Mouse (Mus musculus): Measurements from ENCODE around the gene Flt1. TPM values are rescaled to one million over a fixed set of nuclear protein-coding genes. Genes with fewer than 3 reads are reported as not detected.

The Flt1 gene
- polyA plus RNA-seq, 1 experiment from 2014 or later = 8.7 TPM

DNA sequence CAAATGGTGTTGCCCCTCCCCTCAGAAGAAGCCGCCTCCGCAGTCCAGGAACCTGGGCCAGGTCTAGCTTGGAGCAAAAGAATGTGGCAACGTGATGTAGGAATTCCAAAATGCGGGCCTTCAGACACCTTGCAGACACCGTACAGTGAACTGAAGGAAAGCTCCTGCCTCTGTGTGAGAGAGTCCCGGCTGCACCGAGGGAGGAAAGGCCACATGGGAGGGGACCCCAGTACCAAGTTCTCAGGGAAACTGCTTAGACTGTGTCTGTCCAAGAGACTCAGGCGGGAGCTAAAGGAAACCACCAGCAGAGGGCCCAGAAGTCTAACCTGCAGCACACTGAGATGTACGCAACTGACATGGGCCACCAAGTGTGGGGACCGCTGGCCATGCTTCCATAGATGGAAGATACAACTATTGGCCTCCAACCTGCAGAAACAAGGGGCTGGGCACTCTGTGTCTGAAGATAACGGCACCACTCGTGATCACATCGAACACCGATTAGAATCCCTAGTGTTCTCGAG, 9.1 kb downstream of the Flt1 start:
- no peaks in the 10 kb centered on the region for H3K9me3 ChIP-seq
- peaks cover 62% of the 10 kb centered on the region for H3K27me3 ChIP-seq (ENCODE audit: poor library complexity, severe bottlenecking)
- DNase-seq (ENCODE audit: extremely low spot score, low spot score) = no peak
- no peaks in the 10 kb centered on the region for H3K36me3 ChIP-seq (replicated peaks)
- no peaks in the 10 kb centered on the region for H3K4me1 ChIP-seq
- 73% methylated on average over 15 of the region's 15 CpGs for WGBS
- no peak overlapping the region for H3K27ac ChIP-seq
- H3K4me3 ChIP-seq = no peak overlapping the region

DNA sequence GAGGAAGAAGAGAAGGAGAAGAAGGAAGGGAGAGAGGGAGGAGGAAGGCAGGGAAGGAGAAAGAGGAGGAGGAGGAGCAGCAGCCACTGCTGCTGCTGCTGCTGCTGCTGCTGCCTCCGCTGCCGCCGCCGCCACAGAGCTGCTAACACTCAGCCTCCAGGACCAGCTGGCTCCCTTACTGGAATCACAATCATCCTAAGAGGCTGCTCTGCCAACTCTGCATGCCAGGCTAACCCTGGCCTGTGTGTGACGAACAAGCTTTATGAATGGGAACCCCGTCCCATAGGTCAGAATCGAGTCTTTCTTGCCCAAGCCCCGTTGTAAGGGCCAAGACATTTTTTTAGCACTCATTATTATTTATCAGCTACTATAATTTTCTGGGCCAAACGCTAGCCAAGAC, 9.5 kb downstream of the Flt1 start:
- H3K27me3 ChIP-seq (ENCODE audit: poor library complexity, severe bottlenecking) = peaks cover 57% of the 10 kb centered on the region
- WGBS = 88% methylated on average over 9 of the region's 9 CpGs
- no peaks in the 10 kb centered on the region for H3K36me3 ChIP-seq (replicated peaks)
- H3K27ac ChIP-seq = no peak overlapping the region
- no peak for DNase-seq (ENCODE audit: extremely low spot score, low spot score)
- no peak overlapping the region for H3K4me3 ChIP-seq
- no peaks in the 10 kb centered on the region for H3K9me3 ChIP-seq
- no peaks in the 10 kb centered on the region for H3K4me1 ChIP-seq

DNA sequence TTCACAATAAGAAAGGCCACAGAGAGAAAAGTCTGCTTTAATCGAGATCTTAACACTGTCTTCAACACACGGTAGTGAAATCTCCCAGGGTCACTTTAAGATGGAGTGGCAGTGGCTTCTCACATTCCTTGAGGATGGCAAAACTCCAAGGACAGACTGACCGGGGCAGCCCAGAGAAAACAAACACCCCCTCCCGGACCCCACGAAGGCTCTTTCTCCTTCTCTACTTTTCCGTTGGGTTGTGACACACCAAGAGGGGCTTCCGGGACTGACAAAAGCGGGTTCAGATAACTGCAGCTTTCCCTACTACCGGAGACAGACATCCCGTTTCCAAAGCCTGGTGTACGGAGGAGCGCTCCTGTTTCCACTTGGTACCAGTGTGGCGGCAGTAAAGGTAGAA, 10.4 kb downstream of the Flt1 start:
- no peaks in the 10 kb centered on the region for H3K4me1 ChIP-seq
- WGBS = 89% methylated on average over 13 of the region's 13 CpGs
- H3K4me3 ChIP-seq = no peak overlapping the region
- H3K9me3 ChIP-seq = no peaks in the 10 kb centered on the region
- no peaks in the 10 kb centered on the region for H3K36me3 ChIP-seq (replicated peaks)
- DNase-seq (ENCODE audit: extremely low spot score, low spot score) = no peak
- H3K27me3 ChIP-seq (ENCODE audit: poor library complexity, severe bottlenecking) = peaks cover 48% of the 10 kb centered on the region
- H3K27ac ChIP-seq = no peak overlapping the region

DNA sequence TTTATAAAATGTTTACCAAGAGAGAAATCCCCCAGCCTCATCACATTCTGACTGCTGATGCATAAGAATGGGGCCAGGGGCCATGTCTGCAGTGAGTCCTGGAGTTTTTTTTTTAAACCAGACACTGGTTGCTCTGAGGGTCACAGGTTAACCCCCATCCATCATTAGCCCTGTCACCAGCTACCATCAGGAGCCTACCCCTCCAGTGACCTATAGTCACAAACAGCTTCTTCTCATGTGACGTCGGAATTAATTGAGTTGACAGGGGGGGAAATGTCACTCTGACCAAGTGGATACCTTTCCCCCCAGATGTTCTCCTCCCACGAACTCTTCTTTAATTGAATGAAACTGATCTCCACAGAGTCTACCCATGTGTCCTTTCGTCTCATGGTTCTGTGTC, 17.3 kb downstream of the Flt1 start:
- H3K9me3 ChIP-seq = no peaks in the 10 kb centered on the region
- H3K27me3 ChIP-seq (ENCODE audit: poor library complexity, severe bottlenecking) = no peaks in the 10 kb centered on the region
- no peak overlapping the region for H3K4me3 ChIP-seq
- no peak for DNase-seq (ENCODE audit: extremely low spot score, low spot score)
- H3K36me3 ChIP-seq (replicated peaks) = no peaks in the 10 kb centered on the region
- WGBS = 71% methylated on average over 4 of the region's 4 CpGs
- H3K4me1 ChIP-seq = no peaks in the 10 kb centered on the region; the same call in 1 of the 2 replicates
- no peak overlapping the region for H3K27ac ChIP-seq

DNA sequence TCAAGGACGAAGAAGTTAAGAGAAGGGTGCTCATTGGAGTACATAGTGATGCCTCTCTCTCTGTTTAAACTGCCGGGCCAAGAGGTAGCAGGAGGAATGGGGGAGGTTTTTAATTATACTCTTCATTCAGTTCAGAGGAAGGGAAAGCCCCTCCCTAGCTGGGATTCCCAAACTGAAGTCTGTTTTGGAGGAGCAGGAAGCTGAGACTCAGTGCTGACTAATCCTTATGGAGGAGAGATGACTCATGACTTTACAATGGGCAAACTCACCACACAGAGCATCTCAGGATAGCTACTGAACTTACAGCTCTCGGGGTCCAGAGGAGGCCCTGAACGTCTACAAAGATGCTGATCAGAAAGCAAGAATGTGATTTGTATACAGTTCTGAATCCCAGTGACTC, 18.3 kb downstream of the Flt1 start:
- no peaks in the 10 kb centered on the region for H3K36me3 ChIP-seq (replicated peaks)
- DNase-seq (ENCODE audit: extremely low spot score, low spot score) = no peak
- no peaks in the 10 kb centered on the region; the same call in 1 of the 2 replicates for H3K4me1 ChIP-seq
- no peak overlapping the region for H3K27ac ChIP-seq
- no peaks in the 10 kb centered on the region for H3K9me3 ChIP-seq
- 57% methylated on average over 4 of the region's 4 CpGs for WGBS
- H3K27me3 ChIP-seq (ENCODE audit: poor library complexity, severe bottlenecking) = no peaks in the 10 kb centered on the region
- no peak overlapping the region for H3K4me3 ChIP-seq

DNA sequence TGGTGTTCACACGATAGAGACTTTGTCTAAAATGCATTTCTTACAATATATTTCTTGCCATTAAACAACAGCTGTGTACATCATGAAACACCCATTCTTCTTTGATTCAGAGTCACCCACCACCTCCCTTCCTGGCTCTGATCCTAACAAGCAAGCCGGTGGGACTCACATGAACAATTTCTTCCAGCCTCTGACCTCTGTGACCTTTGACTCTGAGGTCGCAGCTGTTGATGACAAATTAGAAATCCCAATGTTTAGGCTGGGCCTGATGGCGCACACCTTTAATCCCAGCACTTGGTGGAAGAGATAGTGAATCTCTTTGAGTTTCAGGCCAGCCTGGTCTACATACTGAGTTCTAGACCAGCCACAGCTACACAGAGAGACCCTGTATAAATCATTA, 20.9 kb downstream of the Flt1 start:
- no peaks in the 10 kb centered on the region for H3K9me3 ChIP-seq

DNA sequence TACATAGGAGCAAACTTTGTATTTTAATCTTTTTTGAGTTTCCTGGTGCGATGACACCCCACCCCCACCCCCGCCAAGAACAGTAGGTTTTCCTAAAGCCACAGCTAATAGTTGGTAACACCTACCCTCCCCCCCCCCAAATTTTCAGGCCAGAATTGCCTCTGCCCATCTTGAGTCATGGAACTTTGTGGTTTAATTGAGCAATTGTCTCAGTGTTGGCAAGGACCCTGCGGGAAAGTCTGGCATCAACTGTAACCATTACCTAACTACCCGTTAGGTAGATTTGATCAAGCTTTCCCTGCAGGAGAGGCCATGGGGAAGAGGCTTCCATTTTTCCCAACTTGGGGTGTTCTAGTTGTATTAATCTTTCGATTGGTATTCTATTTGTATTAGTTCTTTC, 23.4 kb downstream of the Flt1 start:
- H3K27ac ChIP-seq = no peak overlapping the region
- no peak overlapping the region for H3K4me3 ChIP-seq
- peaks cover 1% of the 10 kb centered on the region; the same call in 1 of the 2 replicates for H3K27me3 ChIP-seq (ENCODE audit: poor library complexity, severe bottlenecking)
- H3K4me1 ChIP-seq = peaks cover 4% of the 10 kb centered on the region; the same call in 1 of the 2 replicates
- WGBS = 86% methylated on average over 5 of the region's 5 CpGs
- no peaks in the 10 kb centered on the region for H3K36me3 ChIP-seq (replicated peaks)
- H3K9me3 ChIP-seq = no peaks in the 10 kb centered on the region
- no peak for DNase-seq (ENCODE audit: extremely low spot score, low spot score)

More for the DNA sequence above, 20.9 kb downstream of the Flt1 start:
- Histone ChIP-seq H3K27ac (no peak overlapping the region), H3K27me3 (ENCODE audit: poor library complexity, severe bottlenecking) (no peaks in the 10 kb centered on the region), H3K4me3 (no peak overlapping the region), H3K4me1 (no peaks in the 10 kb centered on the region; the same call in 1 of the 2 replicates), H3K36me3 (replicated peaks) (no peaks in the 10 kb centered on the region)
- DNase-seq (ENCODE audit: extremely low spot score, low spot score) = no peak
- 56% methylated on average over 4 of the region's 4 CpGs for WGBS

DNA sequence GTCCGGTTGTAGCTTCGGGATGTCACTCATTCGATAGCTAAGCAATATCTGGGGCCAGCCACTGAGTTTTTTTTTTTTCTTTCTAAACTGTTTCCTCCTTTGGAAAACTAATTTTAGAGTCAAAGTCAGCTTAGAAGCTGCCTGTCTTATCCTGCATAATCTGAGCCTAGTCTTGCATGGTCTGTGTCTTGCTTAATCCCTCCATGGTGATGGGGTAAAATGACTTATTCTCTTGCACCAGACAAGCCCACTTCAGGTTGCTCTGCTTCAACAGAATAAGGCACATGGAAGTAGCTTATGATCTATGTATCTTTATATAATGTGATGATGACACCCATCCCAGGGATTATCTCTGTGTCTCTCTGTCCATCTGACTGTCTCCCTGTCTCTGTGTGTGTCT, 24.8 kb downstream of the Flt1 start:
- H3K27ac ChIP-seq = no peak overlapping the region
- 95% methylated on average over 3 of the region's 3 CpGs for WGBS
- no peaks in the 10 kb centered on the region for H3K36me3 ChIP-seq (replicated peaks)
- peaks cover 11% of the 10 kb centered on the region for H3K4me1 ChIP-seq
- no peak overlapping the region for H3K4me3 ChIP-seq
- no peaks in the 10 kb centered on the region for H3K9me3 ChIP-seq
- no peak for DNase-seq (ENCODE audit: extremely low spot score, low spot score)
- peaks cover 7% of the 10 kb centered on the region; the same call in 1 of the 2 replicates for H3K27me3 ChIP-seq (ENCODE audit: poor library complexity, severe bottlenecking)

DNA sequence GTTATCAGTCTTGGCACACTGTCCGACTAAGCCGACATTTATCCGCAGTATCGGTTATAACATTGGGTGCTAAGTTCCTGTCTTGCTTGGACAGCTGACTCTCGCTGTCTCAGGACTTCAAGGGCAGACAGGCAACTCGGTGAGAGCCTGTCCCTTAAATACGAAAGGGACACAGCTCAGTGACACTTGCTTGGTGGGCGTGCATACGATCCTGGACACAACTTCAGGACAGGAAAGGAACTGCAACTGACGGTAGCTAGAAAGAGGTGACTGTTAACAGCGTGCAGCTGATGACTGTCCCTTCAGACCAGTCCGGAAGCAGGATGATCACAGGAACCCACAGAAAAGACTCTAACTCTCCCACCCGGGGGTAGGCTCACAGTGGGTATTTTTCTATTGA, 27.8 kb downstream of the Flt1 start:
- 40% methylated on average over 13 of the region's 13 CpGs for WGBS

DNA sequence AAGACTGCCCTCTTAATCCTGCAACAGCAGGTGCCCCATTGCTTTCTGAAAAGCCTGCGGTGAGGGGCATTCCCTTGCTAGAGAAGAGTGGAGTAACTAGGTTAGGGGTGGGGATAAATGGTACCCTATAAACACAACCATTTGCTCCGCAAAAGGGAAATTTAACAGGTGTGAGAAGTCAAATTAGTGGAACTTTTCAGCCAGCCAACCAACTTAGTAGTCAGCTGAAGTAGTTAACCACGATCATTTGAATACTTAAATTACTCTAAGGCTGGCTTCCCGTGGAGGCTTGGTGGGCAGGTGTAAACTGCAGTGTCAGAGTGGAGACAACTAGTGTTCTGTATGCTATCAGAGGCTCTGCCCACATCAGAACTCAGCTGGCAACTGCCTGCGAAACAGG, 28.6 kb downstream of the Flt1 start:
- Histone ChIP-seq H3K27me3 (ENCODE audit: poor library complexity, severe bottlenecking) (peaks cover 7% of the 10 kb centered on the region; the same call in 1 of the 2 replicates), H3K4me1 (peaks cover 11% of the 10 kb centered on the region), H3K4me3 (no peak overlapping the region), H3K27ac (no peak overlapping the region), H3K9me3 (0 out of 2 replicates have a peak, but pooled peaks cover 3% of the 10 kb centered on the region), H3K36me3 (replicated peaks) (no peaks in the 10 kb centered on the region)
- WGBS = 24% methylated on average over 5 of the region's 5 CpGs
- no peak for DNase-seq (ENCODE audit: extremely low spot score, low spot score)

More for the DNA sequence above, 27.8 kb downstream of the Flt1 start:
- Histone ChIP-seq H3K9me3 (no peaks in the 10 kb centered on the region), H3K27ac (no peak overlapping the region), H3K27me3 (ENCODE audit: poor library complexity, severe bottlenecking) (peaks cover 7% of the 10 kb centered on the region; the same call in 1 of the 2 replicates), H3K4me1 (peaks cover 11% of the 10 kb centered on the region), H3K4me3 (no peak overlapping the region), H3K36me3 (replicated peaks) (no peaks in the 10 kb centered on the region)
- no peak for DNase-seq (ENCODE audit: extremely low spot score, low spot score)

DNA sequence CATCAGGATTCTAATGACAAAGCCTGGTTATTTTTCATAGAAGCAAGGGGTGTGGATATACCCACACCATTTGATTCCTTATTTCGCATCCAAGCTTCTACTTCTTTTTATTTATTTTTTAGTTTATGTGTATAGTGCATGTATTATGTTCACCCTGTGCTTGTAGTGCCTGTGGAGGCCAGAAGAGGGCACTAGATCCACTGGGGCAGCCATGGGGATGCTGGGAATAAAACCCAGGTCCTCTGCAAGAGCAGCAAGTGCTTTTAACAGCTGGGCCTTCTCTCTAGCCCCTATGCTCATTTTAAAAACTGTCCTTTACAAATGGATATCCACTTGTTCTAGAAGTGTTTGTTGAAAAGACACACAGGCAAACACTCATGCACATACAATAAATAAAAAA, 33.2 kb downstream of the Flt1 start:
- Histone ChIP-seq H3K27ac (no peak overlapping the region), H3K27me3 (ENCODE audit: poor library complexity, severe bottlenecking) (peaks cover 7% of the 10 kb centered on the region; the same call in 1 of the 2 replicates), H3K9me3 (0 out of 2 replicates have a peak, but pooled peaks cover 3% of the 10 kb centered on the region), H3K4me3 (no peak overlapping the region), H3K4me1 (peaks cover 8% of the 10 kb centered on the region), H3K36me3 (replicated peaks) (no peaks in the 10 kb centered on the region)
- 87% methylated on average over 1 of the region's 1 CpGs for WGBS
- DNase-seq (ENCODE audit: extremely low spot score, low spot score) = no peak

DNA sequence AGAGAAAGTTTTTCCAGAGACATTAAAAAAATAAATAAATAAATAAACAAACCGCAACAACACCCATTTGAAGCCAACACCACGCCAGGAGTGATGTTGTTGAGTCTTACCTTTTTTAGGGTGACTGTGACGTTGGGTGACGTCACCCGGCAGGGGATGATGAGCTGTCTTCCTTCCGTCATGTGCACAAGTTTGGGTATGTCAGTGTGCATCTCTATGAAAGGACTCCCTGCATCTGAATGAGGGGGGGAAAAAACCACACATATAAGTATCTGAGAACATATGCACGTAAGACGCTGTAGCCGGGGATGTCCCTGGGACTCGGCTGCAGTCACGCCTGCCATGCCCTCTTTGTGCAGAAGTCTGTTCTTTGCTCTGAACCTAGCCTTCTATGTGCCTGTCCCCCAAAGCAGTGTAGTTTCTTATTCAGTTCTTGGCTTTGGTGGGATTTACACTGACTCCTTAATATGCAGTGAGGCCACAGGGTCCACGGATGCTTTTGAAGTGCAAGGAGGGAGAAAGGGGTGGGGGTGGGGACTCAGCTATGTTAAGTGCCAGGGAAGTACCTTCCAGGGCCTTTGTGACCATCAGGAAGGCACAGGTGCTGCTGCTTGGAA, 42.0 kb downstream of the Flt1 start:
- Histone ChIP-seq H3K36me3 (replicated peaks) (no peaks in the 10 kb centered on the region), H3K27me3 (ENCODE audit: poor library complexity, severe bottlenecking) (no peaks in the 10 kb centered on the region), H3K27ac (no peak overlapping the region), H3K9me3 (no peaks in the 10 kb centered on the region), H3K4me3 (no peak overlapping the region), H3K4me1 (peaks cover 15% of the 10 kb centered on the region)
- 88% methylated on average over 12 of the region's 12 CpGs for WGBS
- no peak for DNase-seq (ENCODE audit: extremely low spot score, low spot score)

DNA sequence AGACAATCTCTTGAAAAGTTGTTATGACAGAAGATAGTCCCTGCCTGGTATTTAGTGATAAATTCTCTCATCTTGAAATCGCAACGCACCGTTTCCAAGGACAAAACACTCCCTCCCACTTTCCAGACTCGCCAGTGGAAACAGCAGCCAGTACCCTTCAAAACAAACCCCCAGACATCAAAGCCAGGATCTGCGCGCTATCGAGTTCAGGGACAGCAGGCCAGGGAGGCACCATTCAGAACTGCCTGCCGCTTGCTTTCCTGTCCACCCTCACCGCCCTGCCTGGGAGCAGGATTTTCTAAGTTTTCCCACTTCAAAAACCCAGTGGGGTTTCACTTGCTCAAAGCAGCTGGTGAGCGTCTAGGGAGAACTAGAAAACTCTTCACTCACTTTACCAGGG, 44.6 kb downstream of the Flt1 start:
- no peak overlapping the region for H3K4me3 ChIP-seq
- WGBS = 55% methylated on average over 10 of the region's 10 CpGs
- H3K9me3 ChIP-seq = no peaks in the 10 kb centered on the region
- no peak overlapping the region for H3K27ac ChIP-seq
- no peaks in the 10 kb centered on the region for H3K27me3 ChIP-seq (ENCODE audit: poor library complexity, severe bottlenecking)
- H3K36me3 ChIP-seq (replicated peaks) = no peaks in the 10 kb centered on the region
- no peak for DNase-seq (ENCODE audit: extremely low spot score, low spot score)
- H3K4me1 ChIP-seq = peaks cover 15% of the 10 kb centered on the region
